Mouse (Mus musculus): Measurements from ENCODE around the gene Sirt3. TPM values are rescaled to one million over a fixed set of nuclear protein-coding genes. Genes with fewer than 3 reads are reported as not detected.
"Not testable (repeated sequence)": the region's sequence is repeated elsewhere in the genome, so short reads cannot be mapped to it uniquely, and the experiment has no call there.

Sirt3 gene
- total RNA-seq, 2 experiments from 2014 or later: 25.4 to 26.6 TPM

DNA sequence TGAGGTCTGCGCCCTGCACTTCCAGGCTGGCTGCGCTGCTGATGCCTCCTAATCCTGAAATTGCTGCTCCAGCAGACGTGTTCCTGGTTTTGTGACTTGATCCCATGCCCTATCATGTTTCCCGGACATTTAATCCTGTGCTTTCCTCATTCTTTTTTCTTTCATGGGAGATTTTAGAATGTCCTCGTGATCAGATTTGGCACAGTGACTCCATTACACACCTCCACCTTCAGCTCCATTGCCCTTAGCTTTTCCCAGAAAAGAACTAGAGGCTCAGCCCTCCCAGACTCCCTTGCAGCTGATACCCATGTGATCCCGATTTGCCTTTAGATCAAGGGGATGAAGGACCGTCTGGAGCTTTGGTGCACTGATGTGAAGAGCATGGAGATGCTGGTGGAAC, 15.8 kb upstream of the Sirt3 start:
- no peak for DNase-seq

GRCm38 (mm10) chr7:140894611-140895010, 12.5 kb upstream of the Sirt3 start:
- no peak for DNase-seq

- DNase-seq: no peak
Observed at GRCm38 (mm10) chr7:140894031-140894430, 11.9 kb upstream of the Sirt3 start.

- DNase-seq: not testable (repeated sequence)
Observed at GRCm38 (mm10) chr7:140890636-140891035, 8.5 kb upstream of the Sirt3 start.

DNA sequence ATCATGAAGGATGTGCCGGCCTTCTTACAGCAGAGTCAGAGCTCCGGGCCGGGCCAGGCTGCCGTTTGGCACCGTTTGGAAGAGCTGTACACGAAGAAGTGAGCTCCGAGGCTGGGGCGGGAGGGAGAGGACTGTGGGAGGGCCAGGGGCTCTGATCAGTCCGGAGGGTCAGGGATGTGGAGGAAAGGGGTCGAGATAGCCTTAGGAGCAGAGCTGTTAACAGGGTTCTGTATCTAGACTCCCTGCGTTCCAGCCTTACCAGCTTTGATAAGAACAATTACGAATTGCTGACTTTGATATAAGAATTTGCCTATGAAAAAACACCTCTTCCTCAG, 327 bp upstream of the Sirt3 start:
- DNase-seq: no peak

- DNase-seq: no peak
Observed at GRCm38 (mm10) chr7:140880865-140881515, 1.1 kb downstream of the Sirt3 start.

GRCm38 (mm10) chr7:140880419-140880818, 1.7 kb downstream of the Sirt3 start:
- DNase-seq: no peak

- DNase-seq: no peak
Observed at GRCm38 (mm10) chr7:140879355-140879754, 2.8 kb downstream of the Sirt3 start.

GRCm38 (mm10) chr7:140877364-140877763, 4.7 kb downstream of the Sirt3 start:
- DNase-seq: no peak

GRCm38 (mm10) chr7:140874224-140874623, 7.9 kb downstream of the Sirt3 start:
- no peak for DNase-seq

DNA sequence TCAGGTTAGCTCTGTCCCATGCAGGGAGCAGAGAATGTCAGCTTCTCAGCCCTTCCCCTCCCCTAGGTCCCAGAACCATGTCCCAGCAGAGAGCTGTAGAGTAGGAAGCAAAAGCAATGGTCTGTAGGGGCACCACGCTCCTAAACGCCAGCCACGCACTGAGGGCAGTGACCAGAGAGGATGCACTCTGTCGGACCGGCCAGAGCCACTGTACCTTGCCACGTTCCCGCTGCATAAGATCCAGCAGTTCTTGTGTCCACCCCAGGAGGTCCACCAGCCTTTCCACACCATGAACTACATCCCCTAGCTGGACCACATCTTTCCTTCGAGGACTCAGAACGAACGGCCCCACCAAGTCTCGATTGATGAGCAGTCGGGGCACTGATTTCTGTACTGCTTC, 17.3 kb downstream of the Sirt3 start:
- DNase-seq: no peak

GRCm38 (mm10) chr7:140860728-140861127, 21.4 kb downstream of the Sirt3 start:
- DNase-seq: no peak

- no peak for DNase-seq
Observed at GRCm38 (mm10) chr7:140859997-140860396, 22.1 kb downstream of the Sirt3 start.

DNA sequence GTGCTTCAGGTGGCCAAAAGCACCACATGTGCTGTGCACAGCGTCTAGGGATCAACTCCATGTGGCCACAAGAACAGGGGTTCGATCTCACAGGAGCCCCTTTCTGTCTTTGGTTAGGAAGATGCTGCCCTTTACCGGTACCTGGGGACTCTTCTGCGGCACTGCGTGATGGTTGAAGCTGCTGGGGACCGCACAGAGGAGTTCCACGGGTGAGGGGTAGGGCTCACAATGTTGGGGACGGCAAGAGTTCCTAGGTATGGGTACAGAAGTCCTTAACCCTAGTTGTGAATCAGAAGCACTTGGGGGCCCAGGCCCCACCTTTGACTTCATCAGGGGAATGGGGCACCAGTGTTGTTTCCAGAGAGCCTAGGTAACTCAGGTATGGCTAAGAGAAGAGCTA, 23.4 kb downstream of the Sirt3 start:
- DNase-seq: no peak

DNA sequence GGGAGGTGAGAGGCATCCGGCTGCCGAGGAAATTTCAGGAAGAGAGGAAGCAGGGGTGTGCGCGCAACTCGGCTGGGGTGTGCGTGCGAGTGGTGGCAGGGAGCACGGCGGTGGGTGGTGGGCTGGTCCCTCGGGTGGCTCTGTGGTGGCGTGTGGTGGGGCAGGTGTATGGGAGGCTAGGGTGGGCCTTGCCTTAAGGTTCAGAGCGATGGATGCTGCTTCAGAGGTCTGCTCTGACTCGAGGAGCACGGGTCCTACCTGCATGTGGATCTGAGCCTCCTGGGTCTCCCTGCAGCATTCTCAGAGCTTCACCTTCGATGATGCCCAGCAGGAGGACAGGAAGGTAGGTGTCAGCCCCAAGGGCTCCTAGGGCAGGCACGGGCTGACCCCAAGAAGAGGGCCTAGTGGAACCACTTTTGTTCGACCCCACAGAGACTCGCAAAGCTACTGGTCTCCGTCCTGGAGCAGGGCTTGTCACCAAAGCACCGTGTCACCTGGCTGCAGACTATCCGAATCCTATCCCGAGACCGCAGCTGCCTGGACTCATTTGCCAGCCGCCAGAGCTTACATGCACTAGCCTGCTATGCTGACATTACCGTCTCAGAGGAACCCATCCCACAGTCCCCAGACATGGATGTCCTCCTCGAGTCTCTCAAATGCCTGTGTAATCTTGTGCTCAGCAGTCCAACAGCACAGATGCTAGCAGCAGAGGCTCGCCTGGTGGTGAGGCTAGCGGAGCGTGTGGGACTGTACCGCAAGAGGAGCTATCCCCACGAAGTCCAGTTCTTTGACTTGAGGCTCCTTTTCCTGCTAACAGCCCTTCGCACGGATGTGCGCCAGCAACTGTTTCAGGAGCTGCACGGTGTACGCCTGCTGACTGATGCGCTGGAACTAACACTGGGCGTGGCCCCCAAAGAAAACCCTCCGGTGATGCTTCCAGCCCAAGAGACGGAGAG, 24.3 kb downstream of the Sirt3 start, which contains the start of gene Bet1l:
Gene Bet1l (minus strand): TSS at position 28 of the 956 bp plus-strand sequence.
- DNase-seq: no peak

DNA sequence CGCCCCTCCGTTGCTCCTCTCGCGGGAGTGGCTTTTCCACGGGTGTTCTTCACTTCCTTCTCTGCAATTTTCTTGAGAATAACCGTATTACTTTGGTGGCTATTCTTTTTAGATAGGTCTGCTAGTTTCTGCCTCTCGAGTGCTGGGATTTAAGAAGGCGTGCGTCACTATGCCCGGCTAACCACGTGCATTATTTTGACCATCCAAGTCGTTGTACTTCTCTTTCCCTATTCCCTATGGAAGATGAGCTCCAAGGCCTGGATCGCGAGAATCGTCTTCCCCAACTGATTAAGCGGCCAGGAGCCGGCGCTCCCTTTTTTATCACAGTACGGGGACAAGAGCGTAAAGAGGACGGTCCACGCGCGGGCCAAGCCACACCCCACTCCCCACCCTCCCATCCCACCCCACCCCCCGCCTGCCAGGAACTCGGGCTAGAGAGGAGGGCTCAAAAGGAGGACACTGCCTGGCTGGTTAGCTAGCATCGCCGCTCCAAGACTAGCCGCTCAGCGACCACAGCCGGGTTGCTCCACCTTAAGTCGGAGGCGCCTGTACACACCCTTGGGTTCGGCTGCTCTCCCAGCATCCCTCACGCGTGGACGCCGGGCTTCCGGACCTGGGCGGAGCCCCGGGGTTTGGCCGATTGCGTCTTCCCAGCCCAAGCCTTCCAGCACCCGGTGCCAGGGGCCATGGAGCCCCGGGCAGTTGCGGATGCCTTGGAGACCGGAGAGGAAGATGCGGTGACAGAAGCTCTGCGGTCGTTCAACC, 25.1 kb downstream of the Sirt3 start, which contains the start of gene Ric8a:
Gene Ric8a (plus strand): TSS at position 173 of the 765 bp plus-strand sequence.
- peak; percentile 93 for DNase-seq

DNA sequence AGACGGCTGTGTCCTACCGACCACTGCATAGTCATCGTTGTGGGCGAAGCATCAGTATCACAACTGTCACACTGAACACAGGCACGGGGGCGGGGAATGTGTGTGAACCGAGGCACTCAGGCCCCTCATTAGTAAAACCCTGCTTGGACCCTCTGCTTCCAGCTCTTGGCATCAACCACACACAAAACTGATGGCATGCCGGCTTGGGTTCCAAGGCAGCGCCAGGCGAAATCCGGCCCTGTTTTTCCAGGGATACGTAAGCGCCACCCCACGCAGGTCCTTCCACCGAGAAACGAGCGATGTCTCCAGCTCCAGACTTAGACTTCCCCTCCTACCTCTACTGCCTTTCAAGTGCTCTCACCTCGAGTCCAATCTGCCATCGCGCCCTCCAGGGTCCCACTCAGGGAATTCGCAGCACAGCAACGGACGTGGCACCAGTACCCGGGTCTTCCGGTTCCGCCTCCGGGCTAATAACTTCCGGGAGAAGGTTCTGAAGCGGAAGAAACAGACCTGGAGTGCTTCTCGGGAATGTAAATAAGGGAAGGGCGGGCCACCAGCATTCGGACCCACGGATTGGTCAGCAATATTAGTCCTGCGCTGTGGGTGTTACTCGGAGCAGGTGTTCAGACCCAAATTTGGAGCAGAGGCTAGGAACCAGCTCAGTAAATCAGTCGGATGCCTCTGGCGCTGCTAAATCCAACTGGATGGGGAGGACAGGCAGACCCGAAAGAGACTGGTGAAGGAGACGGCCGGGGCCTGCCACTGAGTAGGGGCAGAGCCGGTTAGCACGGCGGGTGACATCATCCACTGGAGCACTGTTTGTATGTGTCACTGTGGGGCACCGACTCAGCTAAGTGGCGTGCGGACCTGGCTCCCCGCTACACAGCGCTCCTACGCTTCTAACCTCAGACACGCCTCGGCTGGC, 26.0 kb downstream of the Sirt3 start, which contains the start of gene Gm45785:
Gene Gm45785 (minus strand): TSS at position 472 of the 925 bp plus-strand sequence.
- DNase-seq: peak; percentile 88

- no peak for DNase-seq
Observed at GRCm38 (mm10) chr7:140855181-140855580, 26.9 kb downstream of the Sirt3 start.

- DNase-seq: no peak
Observed at GRCm38 (mm10) chr7:140854483-140854882, 27.6 kb downstream of the Sirt3 start.

DNA sequence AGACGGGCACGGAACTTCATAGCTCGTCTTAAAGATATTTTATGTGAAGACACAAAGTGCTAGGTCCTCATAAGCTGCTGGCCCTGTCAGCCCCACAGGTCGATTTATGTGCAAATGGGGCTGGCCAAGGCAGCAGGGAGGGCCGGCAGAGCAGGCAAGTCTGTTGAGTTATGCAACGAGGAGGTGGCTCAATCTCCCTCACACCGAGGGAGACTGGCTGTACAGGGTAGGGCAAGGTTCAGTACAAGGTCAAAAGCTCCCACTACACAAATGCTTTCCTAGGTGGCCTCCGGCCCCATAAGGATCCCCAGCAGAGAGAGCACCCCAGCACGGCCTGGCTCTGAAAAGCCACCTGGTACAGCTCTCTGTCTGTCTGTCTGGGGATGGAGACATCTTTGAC, 28.7 kb downstream of the Sirt3 start:
- DNase-seq: no peak

GRCm38 (mm10) chr7:140851916-140852315, 30.2 kb downstream of the Sirt3 start:
- no peak for DNase-seq
